Mouse (Mus musculus) ES-Bruce4 (cell line): Measurements from ENCODE around the gene Trim40.

Experiments
- CTCF ChIP-seq: IDR thresholded peaks from one replicate; pipeline ENCODE4 v1.8.1; 2011; ENCODE audit warnings: low read depth, low read length
- EP300 ChIP-seq: IDR thresholded peaks from 2 replicates; pipeline ENCODE4 v1.6.1; 2011; ENCODE audit warnings: low read depth, low read length; ENCODE audit not compliant: insufficient read depth
- POLR2A ChIP-seq: IDR thresholded peaks from one replicate; pipeline ENCODE4 v1.8.1; 2011; ENCODE audit warnings: low read length; ENCODE audit not compliant: insufficient read depth

DNA sequence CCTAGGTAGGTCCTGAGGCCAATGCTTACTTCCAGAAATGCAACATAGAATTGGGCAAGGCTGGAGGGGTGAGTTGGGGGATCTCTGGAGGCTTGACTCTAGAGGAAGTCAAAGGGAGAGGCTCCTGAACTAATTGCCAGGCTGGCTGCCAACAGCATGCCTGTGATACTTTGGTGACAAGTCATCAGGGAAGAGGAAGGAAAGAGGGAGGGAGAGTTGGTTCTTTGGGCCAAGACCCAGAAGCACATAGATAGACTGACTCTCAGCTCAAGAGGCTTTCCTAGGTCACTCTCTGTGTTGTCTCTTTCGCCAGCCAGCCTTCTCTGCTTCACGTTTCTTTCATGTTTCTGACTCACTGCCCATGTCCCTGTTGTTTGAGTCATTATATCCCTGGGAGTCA is 41.9 kb upstream of the Trim40 start:
- no peak for TF ChIP-seq POLR2A
- no peak for TF ChIP-seq CTCF
- TF ChIP-seq EP300 = no peak
